Mouse (Mus musculus): ENCODE results near the gene Chil1. TPM values are rescaled to one million over a fixed set of nuclear protein-coding genes. Genes with fewer than 3 reads are reported as not detected.

Chil1 gene
- 5.3 and 5.9 TPM in 2 replicates for polyA plus RNA-seq (2015; fragmentation: Nextera tagmentation; extraction: Ambion mirVana)

- no peak for DNase-seq (ENCODE audit: low spot score)
These were observed at the start of gene Chil1 for GRCm38 (mm10) chr1:134182025-134182424. TSS of gene Chil1 (plus strand) at chr1:134182176.

- no peak for DNase-seq (ENCODE audit: low spot score)
These were observed 48.7 kb upstream of the Chil1 start for GRCm38 (mm10) chr1:134133316-134133715.

- DNase-seq (ENCODE audit: low spot score), result no peak
These were observed 45.6 kb upstream of the Chil1 start for GRCm38 (mm10) chr1:134136351-134136750.

- DNase-seq (ENCODE audit: low spot score), result no peak
These were observed 43.6 kb upstream of the Chil1 start for GRCm38 (mm10) chr1:134138424-134138823.

- no peak for DNase-seq (ENCODE audit: low spot score)
These were observed 39.6 kb upstream of the Chil1 start for GRCm38 (mm10) chr1:134142363-134142794.

GRCm38 (mm10) chr1:134146066-134146465 is 35.9 kb upstream of the Chil1 start:
- DNase-seq (ENCODE audit: low spot score), result no peak

GRCm38 (mm10) chr1:134150076-134150475 is 31.9 kb upstream of the Chil1 start:
- DNase-seq (ENCODE audit: low spot score), result no peak

- no peak for DNase-seq (ENCODE audit: low spot score)
These were observed 31.2 kb upstream of the Chil1 start for GRCm38 (mm10) chr1:134150745-134151144.

GRCm38 (mm10) chr1:134151655-134152412 is 30.1 kb upstream of the Chil1 start:
- peak; percentile 75 for DNase-seq (ENCODE audit: low spot score)

- no peak for DNase-seq (ENCODE audit: low spot score)
These were observed 29.1 kb upstream of the Chil1 start for GRCm38 (mm10) chr1:134152626-134153590.

- no peak for DNase-seq (ENCODE audit: low spot score)
These were observed 27.9 kb upstream of the Chil1 start for GRCm38 (mm10) chr1:134154121-134154520.

GRCm38 (mm10) chr1:134154655-134155054 is 27.3 kb upstream of the Chil1 start:
- no peak for DNase-seq (ENCODE audit: low spot score)

GRCm38 (mm10) chr1:134160404-134160803 is 21.6 kb upstream of the Chil1 start:
- no peak for DNase-seq (ENCODE audit: low spot score)

GRCm38 (mm10) chr1:134161399-134161798 is 20.6 kb upstream of the Chil1 start:
- no peak for DNase-seq (ENCODE audit: low spot score)

GRCm38 (mm10) chr1:134162510-134163225 is 19.3 kb upstream of the Chil1 start:
- DNase-seq (ENCODE audit: low spot score), result no peak

GRCm38 (mm10) chr1:134163476-134163875 is 18.5 kb upstream of the Chil1 start:
- no peak for DNase-seq (ENCODE audit: low spot score)

- DNase-seq (ENCODE audit: low spot score), result no peak
These were observed 17.5 kb upstream of the Chil1 start for GRCm38 (mm10) chr1:134164454-134164853.

- no peak for DNase-seq (ENCODE audit: low spot score)
These were observed 15.4 kb upstream of the Chil1 start for GRCm38 (mm10) chr1:134166547-134166946.

GRCm38 (mm10) chr1:134167416-134168305 is 14.3 kb upstream of the Chil1 start:
- no peak for DNase-seq (ENCODE audit: low spot score)

GRCm38 (mm10) chr1:134168567-134168966 is 13.4 kb upstream of the Chil1 start:
- DNase-seq (ENCODE audit: low spot score), result no peak
